Mouse (Mus musculus): ENCODE results near the gene Tnni3k. TPM values are rescaled to one million over a fixed set of nuclear protein-coding genes. Genes with fewer than 3 reads are reported as not detected.
A peak's percentile ranks its signal among the peaks of the same experiment; 100 is the strongest.

The Tnni3k gene
- polyA plus RNA-seq (2012; rRNA removed) (not detected in 2 replicates), polyA plus RNA-seq (2014; fragmentation: Nextera tagmentation; extraction: Ambion mirVana) (not detected in 2 replicates)

DNA sequence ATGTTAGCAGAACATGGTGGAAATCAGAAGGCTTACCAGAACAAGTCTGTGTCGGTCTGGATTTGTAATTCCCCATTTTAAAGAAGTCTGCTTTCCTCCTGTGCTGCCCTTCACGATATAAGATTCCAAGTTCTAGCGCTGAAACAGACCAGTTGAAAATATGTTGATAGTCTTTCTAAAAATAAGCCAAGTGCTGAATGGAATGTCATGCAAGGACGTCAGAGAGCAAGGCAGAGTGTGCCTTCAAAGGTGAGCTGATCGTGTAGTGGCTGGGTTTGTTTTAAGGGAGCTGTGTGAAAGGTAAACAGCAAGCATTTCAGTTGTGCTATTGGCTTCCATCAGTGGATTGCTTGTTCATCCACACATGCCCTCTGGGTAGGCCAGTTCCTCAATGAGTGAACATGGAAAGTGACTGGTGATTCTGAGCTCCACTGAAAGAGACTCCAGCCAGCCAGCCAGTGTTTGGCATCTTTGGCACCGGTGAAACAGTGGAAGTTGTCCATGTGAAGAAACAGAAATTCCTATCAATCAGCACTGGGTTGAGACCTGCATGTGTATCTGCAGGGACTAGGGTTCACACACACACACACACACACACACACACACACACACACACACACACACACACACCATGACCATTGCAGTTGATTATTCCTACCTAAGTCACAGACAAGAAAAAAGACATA is at the start of gene Tnni3k:
Gene Tnni3k, minus strand, starts transcription at position 177 of the 686 bp plus-strand sequence.
- H3K9me3 ChIP-seq (ENCODE audit: control insufficient read depth, low read length), result no peaks in the 10 kb centered on the region
- H3K4me1 ChIP-seq (replicated peaks; ENCODE audit: control insufficient read depth in 2 of 2, insufficient read depth in 2 of 2, low read length in 1 of 2), result no peaks in the 10 kb centered on the region
- no peaks in the 10 kb centered on the region for H3K27me3 ChIP-seq (ENCODE audit: control insufficient read depth, insufficient read depth, low read length)
- H3K9ac ChIP-seq (replicated peaks), result no peak within 1 kb of the TSS
- H3K4me3 ChIP-seq (ENCODE audit: insufficient read depth in 1 of 2, low read depth in 2 of 2, low read length in 2 of 2), result no peak within 1 kb of the TSS
- no peaks in the 10 kb centered on the region for H3K36me3 ChIP-seq (replicated peaks; ENCODE audit: control insufficient read depth, insufficient read depth, low read depth)
- no peak within 1 kb of the TSS for H3K4me2 ChIP-seq (ENCODE audit: low read depth)
- 57% methylated on average over 6 of the region's 6 CpGs for WGBS (ENCODE audit: insufficient replicate concordance)
- TF ChIP-seq CTCF (IDR thresholded peaks at IDR 0.05; ENCODE audit: low read depth), result no peak
- no peak for TF ChIP-seq EP300 (IDR thresholded peaks at IDR 0.05; ENCODE audit: low read depth)
- no peak for DNase-seq (ENCODE audit: low read depth in 3 of 3, low spot score in 3 of 3)
- no peak for ATAC-seq (ENCODE audit: insufficient read depth)
- H3K27ac ChIP-seq, result no peak within 1 kb of the TSS

GRCm38 (mm10) chr3:155099266-155099665 is 44.1 kb upstream of the Tnni3k start:
- Histone ChIP-seq H3K27ac (no peak overlapping the region), H3K4me1 (replicated peaks; ENCODE audit: control insufficient read depth in 2 of 2, insufficient read depth in 2 of 2, low read length in 1 of 2) (no peaks in the 10 kb centered on the region), H3K36me3 (replicated peaks; ENCODE audit: control insufficient read depth, insufficient read depth, low read depth) (no peaks in the 10 kb centered on the region), H3K9ac (replicated peaks) (no peak overlapping the region), H3K4me3 (ENCODE audit: insufficient read depth in 1 of 2, low read depth in 2 of 2, low read length in 2 of 2) (no peak overlapping the region), H3K9me3 (ENCODE audit: control insufficient read depth, low read length) (no peaks in the 10 kb centered on the region), H3K4me2 (ENCODE audit: low read depth) (no peak overlapping the region), H3K27me3 (ENCODE audit: control insufficient read depth, insufficient read depth, low read length) (no peaks in the 10 kb centered on the region)
- WGBS (ENCODE audit: insufficient replicate concordance), result 70% methylated on average over 1 of the region's 1 CpGs
- no peak for ATAC-seq (ENCODE audit: insufficient read depth)
- no peak for DNase-seq (ENCODE audit: low read depth in 3 of 3, low spot score in 3 of 3)
- no peak for TF ChIP-seq EP300 (IDR thresholded peaks at IDR 0.05; ENCODE audit: low read depth)
- no peak for TF ChIP-seq CTCF (IDR thresholded peaks at IDR 0.05; ENCODE audit: low read depth)

- Histone ChIP-seq H3K4me1 (replicated peaks; ENCODE audit: control insufficient read depth in 2 of 2, insufficient read depth in 2 of 2, low read length in 1 of 2) (peaks cover 2 to 7% of the 10 kb centered on the region in 2 experiments; a peak in 3 of 4 replicates), H3K9ac (replicated peaks) (peak within 1 kb of the TSS; percentile 61), H3K36me3 (replicated peaks; ENCODE audit: control insufficient read depth, insufficient read depth, low read depth) (no peaks in the 10 kb centered on the region), H3K4me3 (ENCODE audit: insufficient read depth in 1 of 2, low read depth in 2 of 2, low read length in 2 of 2) (peak within 1 kb of the TSS; percentile 66 to 73), H3K4me2 (ENCODE audit: low read depth) (peak within 1 kb of the TSS; percentile 88), H3K9me3 (ENCODE audit: control insufficient read depth, low read length) (no peaks in the 10 kb centered on the region), H3K27me3 (ENCODE audit: control insufficient read depth, insufficient read depth, low read length) (no peaks in the 10 kb centered on the region), H3K27ac (peak within 1 kb of the TSS; percentile 46; the same call in 1 of the 2 replicates)
- peak; percentile 98 for ATAC-seq (ENCODE audit: insufficient read depth)
- whole genome bisulfite sequencing (ENCODE audit: insufficient replicate concordance), result 1% methylated on average over 47 of the region's 47 CpGs
- TF ChIP-seq CTCF (IDR thresholded peaks at IDR 0.05; ENCODE audit: low read depth) (no peak), EP300 (IDR thresholded peaks at IDR 0.05; ENCODE audit: low read depth) (no peak)
- DNase-seq (ENCODE audit: low read depth in 3 of 3, low spot score in 3 of 3), result peak; percentile 71 to 75 (median 72)
These were observed 38.1 kb upstream of the Tnni3k start, which contains the start of the genes Fpgt and Lrriq3 for GRCm38 (mm10) chr3:155093116-155093956. Gene Fpgt, minus strand, starts transcription at chr3:155093403. Gene Lrriq3, plus strand, starts transcription at chr3:155093434.

GRCm38 (mm10) chr3:155092081-155092480 is 36.9 kb upstream of the Tnni3k start:
- H3K9me3 ChIP-seq (ENCODE audit: control insufficient read depth, low read length), result no peaks in the 10 kb centered on the region
- TF ChIP-seq CTCF (IDR thresholded peaks at IDR 0.05; ENCODE audit: low read depth) (no peak), EP300 (IDR thresholded peaks at IDR 0.05; ENCODE audit: low read depth) (no peak)
- no peak overlapping the region for H3K9ac ChIP-seq (replicated peaks)
- H3K4me2 ChIP-seq (ENCODE audit: low read depth), result peak overlapping the region; percentile 88
- DNase-seq (ENCODE audit: low read depth in 3 of 3, low spot score in 3 of 3), result no peak
- H3K4me1 ChIP-seq (replicated peaks; ENCODE audit: control insufficient read depth in 2 of 2, insufficient read depth in 2 of 2, low read length in 1 of 2), result peaks cover 2 to 7% of the 10 kb centered on the region in 2 experiments; a peak in 3 of 4 replicates
- H3K27me3 ChIP-seq (ENCODE audit: control insufficient read depth, insufficient read depth, low read length), result no peaks in the 10 kb centered on the region
- no peak overlapping the region for H3K27ac ChIP-seq
- H3K4me3 ChIP-seq (ENCODE audit: insufficient read depth in 1 of 2, low read depth in 2 of 2, low read length in 2 of 2), result no peak overlapping the region; a peak in 1 of 4 replicates
- 78% methylated on average over 6 of the region's 6 CpGs for WGBS (ENCODE audit: insufficient replicate concordance)
- H3K36me3 ChIP-seq (replicated peaks; ENCODE audit: control insufficient read depth, insufficient read depth, low read depth), result peaks cover 3% of the 10 kb centered on the region
- ATAC-seq (ENCODE audit: insufficient read depth), result no peak

DNA sequence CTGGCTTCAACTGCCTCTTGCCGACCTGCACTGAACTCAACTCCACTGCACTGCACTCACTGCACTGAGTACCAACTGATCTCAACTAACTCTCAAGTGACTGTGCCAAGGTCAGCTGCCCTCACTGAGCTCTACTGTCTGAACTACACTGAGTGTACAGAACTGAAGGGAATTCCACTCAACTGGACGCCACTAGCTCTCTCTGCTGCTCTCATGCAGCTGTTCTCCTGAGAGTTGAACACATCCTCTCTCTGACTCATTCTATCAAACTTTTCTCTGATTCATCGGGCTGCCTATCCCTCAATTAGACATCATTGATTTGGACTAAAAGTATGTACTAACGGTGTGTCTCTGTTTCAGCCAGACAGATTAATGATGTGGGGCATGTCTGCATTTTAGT is 22.7 kb upstream of the Tnni3k start:
- H3K9me3 ChIP-seq (ENCODE audit: control insufficient read depth, low read length), result no peaks in the 10 kb centered on the region
- no peak for TF ChIP-seq CTCF (IDR thresholded peaks at IDR 0.05; ENCODE audit: low read depth)
- no peak for TF ChIP-seq EP300 (IDR thresholded peaks at IDR 0.05; ENCODE audit: low read depth)
- no peak overlapping the region for H3K27ac ChIP-seq
- no peaks in the 10 kb centered on the region for H3K36me3 ChIP-seq (replicated peaks; ENCODE audit: control insufficient read depth, insufficient read depth, low read depth)
- H3K4me2 ChIP-seq (ENCODE audit: low read depth), result no peak overlapping the region
- DNase-seq (ENCODE audit: low read depth in 3 of 3, low spot score in 3 of 3), result no peak
- H3K9ac ChIP-seq (replicated peaks), result no peak overlapping the region
- no peak overlapping the region for H3K4me3 ChIP-seq (ENCODE audit: insufficient read depth in 1 of 2, low read depth in 2 of 2, low read length in 2 of 2)
- H3K27me3 ChIP-seq (ENCODE audit: control insufficient read depth, insufficient read depth, low read length), result no peaks in the 10 kb centered on the region
- WGBS (ENCODE audit: insufficient replicate concordance), result 54% methylated on average over 4 of the region's 4 CpGs
- no peak for ATAC-seq (ENCODE audit: insufficient read depth)
- no peaks in the 10 kb centered on the region for H3K4me1 ChIP-seq (replicated peaks; ENCODE audit: control insufficient read depth in 2 of 2, insufficient read depth in 2 of 2, low read length in 1 of 2)

All from liver, embryonic 14.5 days (tissue).